Mouse (Mus musculus) neural tube, embryonic 14.5 days (tissue): ENCODE measurements around the gene Adck2. TPM values are rescaled to one million over a fixed set of nuclear protein-coding genes. Genes with fewer than 3 reads are reported as not detected.
A peak's percentile ranks its signal among the peaks of the same experiment; 100 is the strongest.

ENCODE experiments used
- ATAC-seq: fragments of 200-750 bp; cut with Nextera tagmentation; 2 replicates; pipeline ENCODE4 v1.8.0; 2017; ENCODE audit warnings: low read depth, mild to moderate bottlenecking, moderate TSS enrichment, moderate library complexity
- H3K27ac ChIP-seq: fragments of 300-500 bp; sonication (generic); 2 replicates; pipeline ENCODE4 v1.5.1; 2014; ENCODE audit warnings: low read depth, mild to moderate bottlenecking, control low read depth, low read length, moderate library complexity, mixed read lengths
- H3K27me3 ChIP-seq: fragments of 300-500 bp; sonication (generic); 2 replicates; pipeline ENCODE4 v1.6.1; 2014; ENCODE audit warnings: low read length; ENCODE audit not compliant: control insufficient read depth, insufficient read depth
- H3K36me3 ChIP-seq: fragments of 300-500 bp; sonication (generic); 2 replicates; pipeline ENCODE4 v1.6.1; 2014; ENCODE audit warnings: low read length, mixed read lengths; ENCODE audit not compliant: control insufficient read depth, insufficient read depth
- H3K4me1 ChIP-seq: fragments of 300-500 bp; sonication (generic); 2 replicates; pipeline ENCODE4 v1.6.1; 2014; ENCODE audit warnings: low read length; ENCODE audit not compliant: control insufficient read depth, insufficient read depth
- H3K4me2 ChIP-seq: fragments of 300-500 bp; sonication (generic); 2 replicates; pipeline ENCODE4 v1.6.1; 2014; ENCODE audit warnings: mild to moderate bottlenecking, low read depth, low read length, control low read depth
- H3K4me3 ChIP-seq: fragments of 300-500 bp; sonication (generic); 2 replicates; pipeline ENCODE4 v1.5.1; 2014; ENCODE audit warnings: low read depth, low read length, control low read depth, mixed read lengths
- H3K9ac ChIP-seq: fragments of 300-500 bp; sonication (generic); replicated peaks from 2 replicates; pipeline ENCODE4 v1.6.1; 2014; ENCODE audit warnings: low read depth, mild to moderate bottlenecking, control low read depth, low read length, mixed read lengths
- H3K9me3 ChIP-seq: fragments of 300-500 bp; sonication (generic); 2 replicates; pipeline ENCODE4 v1.6.1; 2016; ENCODE audit warnings: low read length; ENCODE audit not compliant: control insufficient read depth
- WGBS: fragments of 180-500 bp; shearing (Covaris S2); extraction: QIAGEN DNeasy Blood & Tissue Kit; methylation state at CpG from one replicate; pipeline ENCODE4 v1.1.7; 2014; 5-methylcytosine and 5-hydroxymethylcytosine counted together
- polyA plus RNA-seq: library from polyadenylated mRNA; unstranded; fragments of >200 nt; fragmentation: Nextera tagmentation; extraction: Ambion mirVana; gene quantifications from 2 replicates; pipeline ENCODE4 v1.2.1, GENCODE M21; 2014

Gene Adck2
- polyA plus RNA-seq, 1 experiment from 2014 or later: 30.3 TPM

GRCm38 (mm10) chr6:39539679-39540155 lies 34.0 kb upstream of the Adck2 start:
- H3K4me2 ChIP-seq: peak overlapping the region; percentile 24; the same call in 1 of the 2 replicates
- 0 out of 2 replicates have a peak overlapping the region, but pooled peaks have one; percentile 3 for H3K9ac ChIP-seq
- WGBS: 8% methylated on average over 7 of the region's 7 CpGs

GRCm38 (mm10) chr6:39540563-39540962 lies 33.1 kb upstream of the Adck2 start:
- H3K4me2 ChIP-seq: no peak overlapping the region
- peak overlapping the region; percentile 50 for H3K27ac ChIP-seq
- no peak overlapping the region for H3K9ac ChIP-seq
- ATAC-seq: no peak
- no peaks in the 10 kb centered on the region for H3K9me3 ChIP-seq
- WGBS: 34% methylated on average over 2 of the region's 2 CpGs
- no peaks in the 10 kb centered on the region for H3K36me3 ChIP-seq
- no peaks in the 10 kb centered on the region for H3K27me3 ChIP-seq
- H3K4me1 ChIP-seq: peaks cover 36% of the 10 kb centered on the region
- no peak overlapping the region for H3K4me3 ChIP-seq

More at GRCm38 (mm10) chr6:39539679-39540155, 34.0 kb upstream of the Adck2 start:
- peak overlapping the region; percentile 50 for H3K27ac ChIP-seq
- no peaks in the 10 kb centered on the region for H3K27me3 ChIP-seq
- H3K36me3 ChIP-seq: no peaks in the 10 kb centered on the region
- H3K4me3 ChIP-seq: no peak overlapping the region
- peak; percentile 47; the same call in 1 of the 2 replicates for ATAC-seq
- no peaks in the 10 kb centered on the region for H3K9me3 ChIP-seq
- peaks cover 36% of the 10 kb centered on the region for H3K4me1 ChIP-seq

- Histone ChIP-seq H3K9ac (no peak overlapping the region; the same call in 1 of the 2 replicates), H3K27ac (peak overlapping the region; percentile 71), H3K36me3 (no peaks in the 10 kb centered on the region), H3K4me1 (peaks cover 36% of the 10 kb centered on the region), H3K4me3 (no peak overlapping the region), H3K4me2 (no peak overlapping the region), H3K9me3 (no peaks in the 10 kb centered on the region), H3K27me3 (no peaks in the 10 kb centered on the region)
- peak; percentile 81 for ATAC-seq
- WGBS: 20% methylated on average over 15 of the region's 15 CpGs
Measured at GRCm38 (mm10) chr6:39542631-39543597, 30.8 kb upstream of the Adck2 start.

GRCm38 (mm10) chr6:39543769-39544420 lies 29.8 kb upstream of the Adck2 start:
- ATAC-seq: no peak
- H3K4me1 ChIP-seq: peaks cover 35% of the 10 kb centered on the region
- no peak overlapping the region; the same call in 1 of the 2 replicates for H3K9ac ChIP-seq
- no peaks in the 10 kb centered on the region for H3K36me3 ChIP-seq
- 23% methylated on average over 15 of the region's 15 CpGs for WGBS
- H3K9me3 ChIP-seq: no peaks in the 10 kb centered on the region
- peak overlapping the region; percentile 71 for H3K27ac ChIP-seq
- H3K4me3 ChIP-seq: no peak overlapping the region
- no peak overlapping the region for H3K4me2 ChIP-seq
- H3K27me3 ChIP-seq: no peaks in the 10 kb centered on the region

GRCm38 (mm10) chr6:39545474-39545873 lies 28.2 kb upstream of the Adck2 start:
- H3K9me3 ChIP-seq: no peaks in the 10 kb centered on the region
- no peak overlapping the region for H3K4me3 ChIP-seq
- no peak for ATAC-seq
- H3K9ac ChIP-seq: no peak overlapping the region
- H3K4me2 ChIP-seq: no peak overlapping the region
- peaks cover 22% of the 10 kb centered on the region for H3K4me1 ChIP-seq
- WGBS: 84% methylated on average over 7 of the region's 7 CpGs
- no peaks in the 10 kb centered on the region for H3K36me3 ChIP-seq
- no peaks in the 10 kb centered on the region for H3K27me3 ChIP-seq
- no peak overlapping the region for H3K27ac ChIP-seq

- H3K36me3 ChIP-seq: no peaks in the 10 kb centered on the region
- no peak overlapping the region for H3K4me2 ChIP-seq
- no peaks in the 10 kb centered on the region for H3K9me3 ChIP-seq
- no peak overlapping the region for H3K9ac ChIP-seq
- H3K27ac ChIP-seq: no peak overlapping the region
- no peak overlapping the region for H3K4me3 ChIP-seq
- 72% methylated on average over 5 of the region's 5 CpGs for WGBS
- ATAC-seq: no peak
- peaks cover 15% of the 10 kb centered on the region for H3K4me1 ChIP-seq
- no peaks in the 10 kb centered on the region for H3K27me3 ChIP-seq
Measured at GRCm38 (mm10) chr6:39548030-39548429, 25.6 kb upstream of the Adck2 start.

- Histone ChIP-seq H3K9me3 (no peaks in the 10 kb centered on the region), H3K27ac (no peak overlapping the region), H3K27me3 (no peaks in the 10 kb centered on the region), H3K9ac (no peak overlapping the region), H3K4me3 (no peak overlapping the region), H3K4me2 (no peak overlapping the region), H3K4me1 (peaks cover 17% of the 10 kb centered on the region; the same call in 1 of the 2 replicates), H3K36me3 (no peaks in the 10 kb centered on the region)
- no peak for ATAC-seq
- 62% methylated on average over 8 of the region's 8 CpGs for WGBS
Measured at GRCm38 (mm10) chr6:39551981-39552636, 21.6 kb upstream of the Adck2 start.

GRCm38 (mm10) chr6:39554888-39555647 lies 18.6 kb upstream of the Adck2 start:
- Histone ChIP-seq H3K4me3 (peak overlapping the region; percentile 73; the same call in 1 of the 2 replicates), H3K4me2 (peak overlapping the region; percentile 40), H3K36me3 (no peaks in the 10 kb centered on the region), H3K4me1 (peaks cover 25% of the 10 kb centered on the region), H3K27me3 (no peaks in the 10 kb centered on the region), H3K27ac (no peak overlapping the region), H3K9me3 (no peaks in the 10 kb centered on the region), H3K9ac (peak overlapping the region; percentile 21; the same call in 1 of the 2 replicates)
- WGBS: 72% methylated on average over 12 of the region's 12 CpGs
- ATAC-seq: no peak
